Mouse (Mus musculus): ENCODE measurements at regions not wholly inside any gene's neighbourhood (a gene's known extent, or its start where the extent isn't known, plus 50 kb on each side); places are given as distances from the start of the nearest gene placed in this dataset.

- DNase-seq = no peak
Observed at GRCm38 (mm10) chr10:21483373-21483772, 106.3 kb downstream of the Aldh8a1 start.

GRCm38 (mm10) chr10:21488374-21488930 is 104.5 kb upstream of the 1700020N01Rik start:
- no peak for DNase-seq

- DNase-seq = peak; percentile 70
Observed at GRCm38 (mm10) chr10:21490910-21491309, 102.0 kb upstream of the 1700020N01Rik start.

GRCm38 (mm10) chr10:21492254-21492894 is 100.6 kb upstream of the 1700020N01Rik start:
- DNase-seq = peak; percentile 33

GRCm38 (mm10) chr10:21494536-21494935 is 98.4 kb upstream of the 1700020N01Rik start:
- no peak for DNase-seq

GRCm38 (mm10) chr10:21497110-21497509 is 95.8 kb upstream of the 1700020N01Rik start:
- DNase-seq = no peak

GRCm38 (mm10) chr10:21498143-21498542 is 94.8 kb upstream of the 1700020N01Rik start:
- DNase-seq = no peak

- DNase-seq = no peak
Observed at GRCm38 (mm10) chr10:21501658-21502057, 91.3 kb upstream of the 1700020N01Rik start.

- DNase-seq = no peak
Observed at GRCm38 (mm10) chr10:21504431-21504830, 88.5 kb upstream of the 1700020N01Rik start.

GRCm38 (mm10) chr10:21511386-21511785 is 81.6 kb upstream of the 1700020N01Rik start:
- no peak for DNase-seq

GRCm38 (mm10) chr10:21512486-21512885 is 80.5 kb upstream of the 1700020N01Rik start:
- no peak for DNase-seq

- no peak for DNase-seq
Observed at GRCm38 (mm10) chr10:21517721-21518120, 75.2 kb upstream of the 1700020N01Rik start.

- no peak for DNase-seq
Observed at GRCm38 (mm10) chr10:21520854-21521253, 72.1 kb upstream of the 1700020N01Rik start.

GRCm38 (mm10) chr10:21525555-21525954 is 67.4 kb upstream of the 1700020N01Rik start:
- no peak for DNase-seq

- no peak for DNase-seq
Observed at GRCm38 (mm10) chr10:21528396-21528795, 64.5 kb upstream of the 1700020N01Rik start.

GRCm38 (mm10) chr10:21529098-21529749 is 63.7 kb upstream of the 1700020N01Rik start:
- DNase-seq = no peak

GRCm38 (mm10) chr10:21532142-21532541 is 60.8 kb upstream of the 1700020N01Rik start:
- no peak for DNase-seq

- no peak for DNase-seq
Observed at GRCm38 (mm10) chr10:21535631-21536030, 57.3 kb upstream of the 1700020N01Rik start.

- no peak for DNase-seq
Observed at GRCm38 (mm10) chr10:21538481-21538880, 54.5 kb upstream of the 1700020N01Rik start.
